Comparison of ENCODE assay signal across 10 mouse cellular contexts in the genomic region with DNA sequence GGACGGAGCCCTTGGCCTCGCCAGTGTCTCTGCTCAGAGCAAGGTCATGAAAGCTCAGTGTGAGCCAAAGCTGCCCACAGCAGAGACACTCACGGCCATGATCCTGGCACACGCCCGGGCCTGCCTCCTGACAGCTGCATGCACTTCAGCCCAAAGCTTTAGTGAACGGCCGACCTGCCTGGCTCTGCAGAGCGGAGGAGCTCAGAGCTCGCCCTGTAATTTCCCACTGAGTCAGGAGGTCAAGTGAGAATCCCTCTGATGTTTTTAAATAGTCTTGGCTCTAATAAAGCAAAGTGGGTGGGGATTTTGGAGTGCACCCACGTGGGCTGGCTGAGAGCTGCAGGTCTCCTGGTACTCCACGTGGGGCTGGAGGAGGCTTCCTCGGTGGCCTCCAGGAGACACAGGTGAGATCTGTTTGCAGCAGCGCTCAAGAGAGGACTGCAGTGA. TPM values are rescaled to one million over a fixed set of nuclear protein-coding genes. Genes with fewer than 3 reads are reported as not detected.
DNase-seq lines count a peak whose midpoint lies in the region; ATAC-seq lines count a peak whose summit lies in the region.
"Had no signal": no experiment of that assay in that cellular context is flagged by ENCODE, and none has a peak within 500 bp of the region (broad histone marks: within the 10 kb centered on the region; RNA-seq: fewer than 3 reads in every experiment).

No protein-coding gene starts in this region.

- H3K27me3 ChIP-seq in limb, embryonic 11.5 days (ENCODE audit: control insufficient read depth, insufficient read depth, low read length) = no peaks in the 10 kb centered on the region
- H3K27me3 ChIP-seq in limb, embryonic 10.5 days (ENCODE audit: low read depth, poor library complexity, severe bottlenecking) = no peaks in the 10 kb centered on the region
- peaks cover 13% of the 10 kb centered on the region; the same call in 1 of the 2 replicates for H3K27me3 ChIP-seq in limb, embryonic 13.5 days

- no peak overlapping the region for H3K4me3 ChIP-seq in limb, embryonic 11.5 days (ENCODE audit: low read depth, low read length)
- H3K4me3 ChIP-seq in limb, embryonic 10.5 days = no peak overlapping the region
- H3K4me3 ChIP-seq in limb, embryonic 13.5 days = no peak overlapping the region

- no peaks in the 10 kb centered on the region for H3K9me3 ChIP-seq in limb, embryonic 11.5 days (ENCODE audit: control insufficient read depth, low read length)
- H3K9me3 ChIP-seq in limb, embryonic 10.5 days (replicated peaks) = no peaks in the 10 kb centered on the region
- peaks cover 3% of the 10 kb centered on the region; the same call in 1 of the 2 replicates for H3K9me3 ChIP-seq in limb, embryonic 13.5 days

- H3K4me1 ChIP-seq in limb, embryonic 11.5 days (ENCODE audit: control insufficient read depth, insufficient read depth, low read length) = peaks cover 3% of the 10 kb centered on the region; the same call in 1 of the 2 replicates
- peaks cover 13% of the 10 kb centered on the region for H3K4me1 ChIP-seq in limb, embryonic 10.5 days
- H3K4me1 ChIP-seq in limb, embryonic 13.5 days = peaks cover 20% of the 10 kb centered on the region

- peak; percentile 74; the same call in 1 of the 2 replicates for ATAC-seq in limb, embryonic 11.5 days (ENCODE audit: insufficient number of reproducible peaks, low FRiP score, low TSS enrichment, low read depth)
- peak; percentile 74 for ATAC-seq in limb, embryonic 13.5 days (ENCODE audit: low FRiP score, low read depth)
- ATAC-seq in megakaryocyte, adult 5-6 weeks (ENCODE audit: poor library complexity, severe bottlenecking) = no peak
- ATAC-seq: Patski had no signal

- no peak overlapping the region for H3K9ac ChIP-seq in limb, embryonic 11.5 days (ENCODE audit: low read length)
- H3K9ac ChIP-seq in limb, embryonic 13.5 days = no peak overlapping the region

- H3K36me3 ChIP-seq in limb, embryonic 11.5 days (ENCODE audit: control insufficient read depth, insufficient read depth, low read length) = no peaks in the 10 kb centered on the region
- no peaks in the 10 kb centered on the region for H3K36me3 ChIP-seq in limb, embryonic 10.5 days
- H3K36me3 ChIP-seq in limb, embryonic 13.5 days = no peaks in the 10 kb centered on the region

- 18% methylated on average over 13 of the region's 13 CpGs for WGBS in limb, embryonic 11.5 days
- 31% methylated on average over 13 of the region's 13 CpGs for WGBS in limb, embryonic 10.5 days
- 11% methylated on average over 13 of the region's 13 CpGs for WGBS in limb, embryonic 13.5 days

- DNase-seq in limb, embryonic 11.5 days (ENCODE audit: low spot score) = peak; percentile 41
- no peak for DNase-seq in limb, embryonic 10.5 days (ENCODE audit: low spot score)
- DNase-seq in embryo, embryonic 9.5 days (ENCODE audit: extremely low spot score) = peak; percentile 20
- DNase-seq in heart, adult 9 months (ENCODE audit: low spot score in 2 of 2) = peak; percentile 79 to 82
- DNase-seq in ovary, postnatal 36 days (ENCODE audit: low spot score) = peak; percentile 75
- DNase-seq in B cell, adult 2 months = no peak

- no peak overlapping the region for H3K27ac ChIP-seq in limb, embryonic 11.5 days (replicated peaks; ENCODE audit: low read depth, low read length)
- no peak overlapping the region for H3K27ac ChIP-seq in limb, embryonic 10.5 days
- H3K27ac ChIP-seq in limb, embryonic 13.5 days = no peak overlapping the region

- no peak overlapping the region for H3K4me2 ChIP-seq in limb, embryonic 11.5 days (ENCODE audit: low read depth, severe bottlenecking)
- H3K4me2 ChIP-seq in limb, embryonic 13.5 days (replicated peaks) = peak overlapping the region; percentile 46

RNA-seq across cellular contexts. Expression of gene Lrrc30, which starts 3.3 kb away (rescaled TPM):
- 0.08 and 0.10 TPM in 2 replicates for polyA plus RNA-seq in limb, embryonic 11.5 days (2014; fragmentation: Nextera tagmentation; extraction: Ambion mirVana)
- polyA plus RNA-seq in limb, embryonic 10.5 days (2016; fragmentation: Nextera tagmentation; extraction: Ambion mirVana) = 0.08 TPM in 1 of 2 replicates, not detected in the other
- 0.29 and 0.32 TPM in 2 replicates for polyA plus RNA-seq in limb, embryonic 13.5 days (2015; fragmentation: Nextera tagmentation; extraction: Ambion mirVana)
- not detected in 2 replicates for total RNA-seq in megakaryocyte, adult 5-6 weeks (2015)
- total RNA-seq in megakaryocyte, adult 5-6 weeks (2017) = not detected in 2 replicates
- total RNA-seq: left cerebral cortex, adult 8-10 months had no signal
- polyA plus RNA-seq: Patski had no signal

Comparison
In these comparisons a context has a peak if more than half of its experiments do, and no peak if none do; other contexts are left out.
1. DNase-seq: peak in limb, embryonic 11.5 days (single experiment), embryo, embryonic 9.5 days (single experiment), heart, adult 9 months (2 of 2) and ovary, postnatal 36 days (single experiment); none in limb, embryonic 10.5 days (single experiment) and B cell, adult 2 months (0 of 2).